Mouse (Mus musculus) right cerebral cortex, adult 2 months (tissue): ENCODE results near the gene Slc2a13.

Experiments
- DNase-seq, 2 experiments: peaks; one replicate each; pipeline ENCODE4 v3.0.0; 2021 to 2022; ENCODE audit warnings: low spot score in 2 of 2

The Slc2a13 gene

DNA sequence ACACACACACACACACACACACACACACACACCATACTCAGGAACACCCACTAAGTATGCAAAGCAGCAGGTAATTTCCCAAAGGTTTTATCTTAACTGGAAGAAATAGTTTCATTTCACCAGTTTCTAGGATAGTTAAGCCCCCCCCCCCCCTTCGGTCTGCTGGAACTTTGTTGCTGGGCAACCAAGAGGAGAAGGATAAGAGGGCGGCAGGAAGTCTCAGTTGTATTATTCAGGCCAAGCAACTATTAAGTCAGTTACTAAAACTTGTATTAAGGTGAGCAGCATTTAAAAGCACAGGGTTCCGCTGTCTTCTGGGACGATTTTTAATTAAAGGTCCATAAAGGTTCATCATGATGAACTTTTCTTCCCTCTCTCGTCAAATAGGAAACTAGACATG lies 198.6 kb downstream of the Slc2a13 start:
- no peak for DNase-seq

DNA sequence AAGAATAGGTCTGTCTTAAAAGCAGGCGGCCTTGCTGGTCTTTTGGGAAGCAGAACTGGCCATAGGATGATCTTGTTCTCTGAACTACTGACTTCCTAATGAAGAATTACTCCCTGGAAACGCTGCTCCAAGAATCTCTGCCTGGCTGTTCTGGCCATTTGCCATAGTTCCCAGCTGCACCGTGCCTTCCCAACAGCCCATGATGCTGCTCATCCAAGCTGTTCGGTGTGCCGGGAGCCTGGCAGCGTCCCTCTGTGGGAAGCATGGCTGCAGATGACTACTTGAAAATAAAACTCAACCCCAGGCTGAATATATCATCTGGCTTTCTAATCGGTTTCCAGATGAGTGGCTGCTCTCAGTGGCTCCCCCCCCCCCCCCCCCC lies 199.9 kb downstream of the Slc2a13 start:
- peak; percentile 73 for DNase-seq

DNA sequence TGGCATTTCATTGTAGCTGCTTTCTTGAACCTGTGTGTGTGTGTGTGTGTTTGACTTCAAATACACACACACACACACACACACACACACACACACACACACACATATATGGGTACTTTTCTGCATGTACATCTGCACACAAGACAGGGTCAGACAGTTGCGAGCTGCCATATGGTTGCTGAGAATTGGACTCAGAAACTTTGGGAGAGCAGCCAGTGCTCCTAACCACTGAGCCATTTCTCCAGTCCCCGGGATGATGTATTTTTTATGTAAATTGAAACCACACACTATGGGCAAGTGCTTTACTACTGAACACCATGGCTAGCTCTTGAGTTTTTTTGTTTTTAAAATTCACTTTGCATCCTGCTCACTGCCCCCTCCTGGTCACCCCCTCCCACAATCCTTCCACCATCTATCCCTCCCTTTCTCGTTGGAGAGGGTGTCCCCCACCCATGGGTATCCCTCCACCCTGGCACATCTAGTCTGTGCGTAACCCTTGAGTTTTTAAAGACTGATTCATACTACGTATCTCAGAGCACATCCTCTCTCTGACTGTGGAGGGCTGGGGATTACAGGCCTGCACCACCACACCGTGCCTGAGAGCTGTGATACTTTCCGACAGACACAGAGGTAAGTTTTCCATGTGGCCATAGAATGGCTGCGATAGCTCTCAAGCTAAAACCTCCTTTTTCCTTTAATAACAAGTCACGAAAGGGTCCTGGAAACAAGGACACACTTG lies 200.4 kb downstream of the Slc2a13 start:
- no peak for DNase-seq

DNA sequence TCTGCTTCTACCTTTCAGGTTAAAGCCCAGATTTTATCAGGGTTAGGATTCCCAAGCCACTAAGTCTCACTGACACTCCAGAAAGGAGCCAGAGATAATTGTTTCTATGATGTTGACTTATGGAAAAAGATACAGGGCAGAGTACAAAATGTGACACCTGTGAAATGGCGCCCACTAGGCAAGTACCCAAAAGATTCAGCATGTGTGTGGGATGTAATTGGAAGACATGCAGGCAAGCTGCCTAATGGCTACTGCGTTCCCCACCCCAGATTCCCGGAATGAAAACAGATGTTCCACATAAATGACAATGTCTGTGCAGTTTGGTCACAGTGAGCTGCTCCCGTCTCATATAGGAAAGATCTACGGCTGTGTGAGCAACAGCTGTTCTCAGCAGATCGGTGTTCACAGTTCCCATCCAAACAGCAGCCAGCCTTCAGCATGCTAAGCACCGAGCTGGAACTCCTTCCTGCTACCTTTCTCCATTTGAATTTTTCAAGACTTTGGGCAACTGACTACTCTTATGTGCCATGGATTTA lies 201.1 kb downstream of the Slc2a13 start:
- DNase-seq = peak in 1 of 2 experiments; percentile 32

DNA sequence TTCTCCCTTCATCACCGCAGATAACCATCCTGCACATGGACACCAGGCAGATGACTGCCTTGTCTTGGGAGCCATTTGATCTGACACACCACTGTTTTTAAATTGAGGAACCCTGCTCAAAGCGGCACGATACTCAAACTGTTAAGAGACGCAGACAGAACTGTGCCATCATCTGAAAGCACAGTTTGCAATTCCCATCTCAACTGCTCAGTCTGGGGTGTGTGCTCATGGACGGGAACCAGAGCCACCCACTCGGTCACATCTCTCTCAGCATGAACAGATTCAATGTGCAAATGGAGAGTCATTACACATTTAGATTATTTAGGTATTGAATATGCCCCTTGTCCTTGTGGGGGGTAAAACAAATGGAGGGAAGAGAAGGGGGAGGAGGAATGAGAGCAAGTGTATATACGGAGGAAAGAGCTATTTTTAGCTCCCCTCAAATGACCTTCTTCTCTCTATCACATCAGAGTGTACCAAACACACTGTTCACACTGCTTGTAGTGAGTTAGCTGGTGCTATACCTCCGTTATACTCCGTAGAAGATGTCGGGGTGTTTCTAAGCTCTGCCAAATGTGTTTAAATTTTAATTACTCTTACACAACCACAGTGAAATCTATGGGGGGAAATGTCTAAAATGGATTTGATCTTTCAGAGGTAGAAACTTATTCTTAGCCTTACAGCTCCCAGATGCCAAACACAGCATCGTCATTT lies 203.2 kb downstream of the Slc2a13 start:
- no peak for DNase-seq

DNA sequence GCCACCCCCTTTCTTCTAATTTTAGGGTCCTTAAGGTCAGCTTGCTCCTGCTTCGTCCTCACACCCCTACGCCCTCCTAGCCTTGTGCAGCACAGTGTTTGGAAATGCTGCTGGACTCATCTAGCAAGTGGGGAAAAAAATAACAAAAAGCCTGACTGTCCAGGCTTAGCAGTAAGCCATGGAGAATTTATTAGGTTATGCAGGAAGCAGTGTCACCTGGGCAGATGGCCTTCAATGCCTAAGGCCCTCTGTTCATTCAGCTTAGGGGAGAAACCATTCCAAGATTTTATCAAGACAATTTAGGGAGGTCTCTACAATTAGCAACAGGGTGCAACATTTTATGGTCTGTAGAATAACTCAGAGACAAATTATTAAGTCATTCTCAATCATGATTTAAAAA lies 212.6 kb downstream of the Slc2a13 start:
- DNase-seq = no peak

DNA sequence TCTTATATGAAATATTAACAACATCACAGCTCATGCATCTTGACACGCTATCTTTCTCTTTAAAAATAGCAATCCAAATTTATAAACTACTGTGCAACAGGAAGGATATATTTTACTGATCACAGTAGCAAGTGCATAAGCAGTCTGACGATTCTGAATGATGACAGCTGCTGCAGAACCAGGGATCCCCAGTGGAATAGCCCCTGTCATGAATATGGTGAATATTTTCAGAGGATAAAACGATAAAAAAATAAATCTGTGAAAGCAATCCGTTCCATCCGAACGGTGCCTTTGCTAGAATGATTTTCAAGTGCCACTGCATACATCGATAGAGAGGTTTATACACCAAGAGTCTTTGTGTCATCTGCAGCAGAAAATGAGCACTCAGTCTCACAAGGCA lies 222.1 kb downstream of the Slc2a13 start:
- no peak for DNase-seq

DNA sequence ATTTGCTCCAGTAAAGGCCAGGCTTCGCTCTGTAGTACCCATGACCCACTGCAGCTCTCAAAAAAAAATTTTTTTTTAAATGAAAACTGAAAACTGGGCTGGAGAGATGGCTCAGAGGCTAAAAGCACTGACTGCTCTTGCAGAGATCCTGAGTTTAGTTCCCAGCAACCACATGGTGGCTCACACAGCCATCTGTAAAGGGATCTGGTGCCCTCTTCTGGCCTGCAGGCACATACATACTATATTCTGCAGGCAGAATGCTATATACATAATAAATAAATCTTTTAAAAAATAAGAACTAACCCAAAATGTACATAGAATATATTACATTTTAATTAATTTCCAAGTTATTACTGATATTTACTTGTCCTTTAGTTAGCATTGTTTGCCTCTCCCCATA lies 234.7 kb downstream of the Slc2a13 start:
- no peak for DNase-seq

DNA sequence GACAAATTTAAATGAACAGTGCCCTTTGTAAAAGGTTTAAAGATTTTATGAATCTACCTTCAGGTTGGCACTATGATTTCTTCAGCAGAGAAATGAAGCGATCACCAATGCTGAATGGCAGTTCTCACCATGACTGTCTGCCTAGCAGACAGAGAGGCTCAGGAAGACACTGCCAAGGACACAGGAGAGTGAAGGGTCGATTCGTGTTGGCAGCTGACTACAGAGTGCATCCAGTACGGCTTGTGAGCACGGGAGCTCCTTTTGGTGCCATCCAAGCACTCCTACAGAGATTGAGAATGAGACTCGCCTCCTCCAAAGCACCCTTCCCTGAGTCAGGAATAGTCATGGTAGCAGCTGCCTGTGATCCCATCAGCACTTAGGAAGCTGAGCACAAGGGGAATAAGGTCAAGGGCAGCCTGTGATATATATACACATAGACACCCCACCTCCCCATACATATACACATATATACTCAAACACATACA lies 238.6 kb downstream of the Slc2a13 start:
- no peak for DNase-seq

DNA sequence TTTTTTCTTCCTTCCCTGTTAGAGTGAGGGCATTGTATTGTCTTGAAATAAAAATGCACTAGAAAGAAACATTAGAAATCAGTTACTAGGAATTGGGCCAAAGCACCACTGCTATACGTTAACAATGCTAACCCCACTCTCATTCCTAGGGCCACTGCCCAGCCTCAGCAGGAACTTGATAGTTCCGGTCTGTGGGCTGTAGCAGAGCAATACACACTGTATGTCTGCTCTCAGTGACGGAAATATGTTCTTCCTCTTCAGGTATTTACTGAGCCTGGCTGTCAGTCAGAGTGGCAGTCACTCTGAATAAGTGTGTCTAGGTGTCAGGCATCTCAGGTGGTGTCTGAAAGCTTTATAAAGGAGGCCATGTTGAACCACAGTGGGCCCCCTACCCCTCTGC lies 245.3 kb downstream of the Slc2a13 start:
- no peak for DNase-seq

DNA sequence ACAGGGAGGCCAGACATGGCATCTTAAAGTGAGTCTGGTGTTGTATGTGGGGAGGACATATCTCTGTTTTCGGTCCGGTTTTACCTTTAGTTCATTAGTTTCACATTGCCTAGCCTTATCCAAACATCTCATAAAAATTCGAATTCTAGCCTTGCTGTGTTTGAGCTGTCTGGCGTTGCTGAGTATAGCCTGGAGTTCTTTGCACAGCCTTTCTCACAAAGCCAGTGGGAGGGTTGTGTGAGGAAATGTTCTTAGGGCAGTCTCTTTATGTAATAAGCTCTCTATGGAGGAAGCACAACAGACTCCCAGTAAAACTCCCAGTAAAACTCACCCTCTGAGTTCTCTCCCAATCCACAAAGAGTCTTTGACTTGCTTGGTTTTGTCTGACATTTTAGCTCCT lies 246.0 kb downstream of the Slc2a13 start:
- DNase-seq = peak in 1 of 2 experiments; percentile 30

DNA sequence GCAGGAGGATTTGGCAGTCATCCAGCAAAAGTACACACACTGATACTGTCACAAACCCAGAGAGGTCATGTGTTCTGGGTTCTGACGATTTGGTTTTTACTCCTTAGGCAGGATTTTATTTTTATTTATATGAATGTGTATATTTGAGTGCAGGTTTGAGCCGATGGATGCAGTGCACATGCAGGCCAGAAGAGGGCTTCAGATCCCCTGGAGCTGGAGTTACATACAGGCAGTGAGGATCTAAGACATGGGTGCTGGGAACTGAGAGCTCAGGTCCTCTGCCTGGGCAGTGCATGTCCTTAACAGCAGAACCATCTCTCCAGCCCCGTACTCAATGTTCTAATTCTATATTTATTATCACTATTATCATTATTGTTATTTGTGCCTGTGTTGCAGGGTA lies 253.7 kb downstream of the Slc2a13 start:
- DNase-seq = no peak

DNA sequence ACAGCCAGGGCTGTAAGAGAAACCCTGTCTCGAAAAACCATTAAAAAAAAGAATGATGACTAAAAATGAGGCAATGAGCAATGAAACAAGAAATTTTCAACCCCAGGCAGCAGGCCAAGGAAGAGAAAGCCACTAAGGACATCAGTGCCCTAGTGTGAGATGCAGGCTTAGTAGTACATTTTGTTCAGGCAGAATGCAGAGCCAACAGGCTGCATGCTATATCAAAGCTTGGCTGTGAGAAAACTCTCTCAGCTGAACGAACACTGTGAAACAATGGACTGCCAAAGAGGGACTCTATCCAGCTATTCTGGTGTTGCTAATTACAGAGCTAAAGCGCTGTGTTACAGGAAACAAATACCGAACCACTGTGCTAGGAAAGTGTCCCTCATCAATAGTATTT lies 256.1 kb downstream of the Slc2a13 start:
- peak in 1 of 2 experiments; percentile 38 for DNase-seq

DNA sequence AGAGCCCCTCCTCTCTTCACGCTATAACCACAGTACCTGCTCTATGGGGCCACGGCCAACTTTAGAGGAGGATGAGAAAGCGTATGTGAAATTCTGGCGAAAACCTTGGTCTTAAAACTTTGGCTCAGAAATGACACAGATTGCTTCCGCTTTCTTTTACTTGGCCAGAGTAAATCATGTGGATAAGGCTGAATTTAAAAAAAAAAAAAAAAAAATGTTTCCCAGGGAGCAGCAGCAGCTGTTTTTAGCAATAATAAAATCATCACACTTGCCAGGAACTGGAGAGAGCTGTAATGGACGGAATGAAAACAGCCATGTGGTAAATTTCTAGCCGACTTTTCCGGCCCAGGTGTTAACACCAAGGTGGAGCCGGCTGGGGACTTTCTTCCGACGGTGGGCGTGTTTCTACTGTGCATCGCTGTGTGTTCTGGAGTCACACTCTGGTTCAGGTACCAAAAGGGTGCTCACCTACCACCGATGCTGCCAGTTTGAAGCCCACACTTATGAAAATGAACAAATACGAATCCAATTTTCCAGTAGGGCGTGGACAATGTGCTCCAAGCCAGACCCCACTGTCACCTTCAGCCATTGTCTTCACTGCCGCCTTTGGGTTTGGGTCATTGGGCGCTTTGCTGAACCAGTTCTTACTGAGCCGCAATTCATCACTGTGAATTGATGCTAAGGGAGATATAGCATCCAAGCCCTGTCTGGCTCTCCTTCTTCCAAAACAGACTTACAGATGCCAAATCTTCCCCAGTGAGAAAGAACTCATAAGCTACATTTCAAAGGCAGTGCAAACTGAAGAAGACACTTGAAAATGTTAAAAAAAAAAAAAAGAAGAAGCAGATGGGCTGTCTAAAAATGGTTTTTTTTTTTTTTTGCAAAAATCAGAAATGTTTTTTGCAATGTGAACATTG lies 258.4 kb downstream of the Slc2a13 start:
- DNase-seq = peak in 1 of 2 experiments; percentile 47

DNA sequence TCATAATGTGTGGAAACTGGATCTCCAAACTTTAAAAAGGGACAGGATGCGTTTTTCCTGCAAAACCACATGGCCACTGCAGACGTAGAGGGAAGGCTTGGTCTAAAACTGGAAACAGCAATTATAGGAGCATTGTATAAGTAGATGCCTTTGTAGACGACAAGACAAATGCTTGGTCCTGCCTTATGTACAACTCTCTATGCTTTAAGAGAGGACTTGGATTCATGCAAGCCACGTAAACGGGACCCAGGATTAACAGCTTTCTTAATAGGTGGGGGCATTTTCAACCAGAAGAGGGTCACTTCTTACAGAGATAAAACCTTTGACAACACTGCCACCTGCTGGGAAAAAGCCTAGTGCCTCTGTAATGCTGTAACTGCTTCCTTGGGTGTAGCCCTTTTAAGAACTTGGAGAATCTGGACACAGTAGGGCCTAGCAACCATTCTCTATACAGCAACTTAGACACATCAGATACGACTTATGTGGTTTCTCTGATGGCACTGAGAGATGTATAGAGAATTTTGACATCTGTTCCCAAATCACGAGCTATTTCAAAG lies 268.7 kb downstream of the Slc2a13 start:
- peak; percentile 55 to 66 for DNase-seq

DNA sequence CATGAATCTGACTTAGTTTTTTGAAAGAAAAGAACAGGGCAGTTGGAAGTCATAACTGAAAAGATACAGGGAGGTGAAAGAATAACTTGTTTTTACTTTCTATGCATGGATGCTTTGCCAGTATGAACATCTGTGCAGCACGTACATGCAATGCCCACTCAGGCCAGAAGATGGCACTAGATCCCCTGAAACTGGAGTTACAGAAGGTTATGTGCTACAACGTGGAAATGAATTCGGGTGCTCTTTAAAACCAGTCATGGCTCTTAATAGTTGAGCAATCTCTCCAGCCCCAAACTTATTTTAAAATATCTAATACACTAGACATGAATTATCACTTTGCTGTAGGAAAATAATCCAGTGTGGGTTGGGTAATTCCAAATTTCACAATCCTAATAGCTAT lies 271.7 kb downstream of the Slc2a13 start:
- peak; percentile 97 for DNase-seq

DNA sequence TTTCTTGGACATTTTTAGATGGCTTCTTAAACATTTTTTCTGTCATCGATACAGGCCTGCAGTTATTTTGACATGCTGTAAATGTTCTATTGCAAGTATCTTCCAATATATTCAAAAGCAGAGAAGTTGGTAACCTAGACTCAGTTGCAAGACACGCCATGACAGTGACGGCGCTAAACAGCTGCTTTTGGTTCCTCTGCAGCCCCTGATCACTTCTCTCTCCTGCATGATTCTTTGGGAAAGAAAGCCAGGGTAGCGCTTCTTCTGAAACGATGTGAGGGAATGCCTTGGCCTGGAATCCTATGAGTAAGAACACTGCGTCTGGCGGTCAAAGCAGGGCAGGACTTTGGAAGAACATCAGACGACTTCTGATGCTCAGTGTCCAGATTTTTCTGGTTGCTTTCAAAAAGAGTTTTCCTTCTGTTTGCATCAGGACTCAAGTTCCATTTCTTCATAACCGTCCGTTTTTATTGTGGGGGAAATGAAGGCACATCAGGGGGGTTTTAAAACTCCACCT lies 273.7 kb downstream of the Slc2a13 start:
- no peak for DNase-seq

DNA sequence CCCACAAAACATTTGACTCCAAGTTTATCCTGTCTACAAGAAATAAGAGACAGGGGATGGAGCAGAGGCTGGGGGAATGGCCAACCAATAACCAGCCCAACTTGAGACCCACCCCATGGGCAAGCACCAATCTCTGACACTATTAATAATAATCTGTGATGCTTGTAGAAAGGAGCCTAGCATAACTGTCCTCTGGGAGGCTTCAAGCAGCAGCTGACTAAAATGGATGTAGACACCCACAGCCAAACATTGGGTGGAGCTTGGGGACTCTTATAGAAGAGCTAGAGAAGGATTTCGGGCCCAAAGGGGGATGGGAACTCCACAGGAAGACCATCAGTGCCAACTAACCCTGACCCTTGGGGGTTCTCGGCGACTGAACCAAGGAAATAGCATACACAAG lies 289.6 kb downstream of the Slc2a13 start:
- no peak for DNase-seq

DNA sequence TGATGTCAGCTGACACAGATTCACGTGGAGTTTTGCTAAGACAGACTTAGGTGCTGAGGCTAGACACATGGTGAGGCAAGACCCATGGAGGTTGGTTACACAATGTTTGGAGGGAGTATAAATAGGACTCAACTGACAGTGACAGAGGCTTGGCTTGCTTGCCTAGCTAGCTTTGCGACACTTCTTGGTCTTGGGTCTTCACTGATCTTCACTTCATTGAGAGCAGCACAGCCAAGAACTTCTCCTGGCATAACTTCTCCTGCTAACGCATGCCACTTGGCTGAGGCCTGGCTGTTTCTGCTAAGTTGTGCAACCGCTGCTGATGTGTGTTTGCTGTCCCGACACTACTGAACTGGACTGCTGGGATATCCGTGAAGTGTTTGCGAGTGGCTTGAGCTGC lies 290.2 kb downstream of the Slc2a13 start:
- DNase-seq = no peak

DNA sequence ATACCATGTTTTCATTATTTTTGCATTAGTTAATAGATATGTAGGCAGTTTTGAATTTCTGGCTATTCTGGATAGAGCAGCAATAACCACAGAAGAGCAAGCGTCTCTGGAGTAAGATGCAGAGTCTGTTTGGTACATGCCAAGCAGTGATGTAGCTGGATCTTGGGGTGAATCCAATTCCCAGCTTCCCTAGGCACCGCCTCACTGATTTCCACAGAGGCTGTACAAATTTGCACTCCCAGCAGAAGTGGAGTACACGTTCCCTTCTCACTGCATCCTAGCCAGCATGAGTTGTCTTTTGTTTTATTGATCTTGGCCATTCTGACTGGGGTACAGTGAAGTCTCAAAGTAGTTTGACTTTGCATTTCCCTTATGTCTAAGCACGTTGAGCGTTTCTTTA lies 291.5 kb downstream of the Slc2a13 start:
- DNase-seq = no peak

DNA sequence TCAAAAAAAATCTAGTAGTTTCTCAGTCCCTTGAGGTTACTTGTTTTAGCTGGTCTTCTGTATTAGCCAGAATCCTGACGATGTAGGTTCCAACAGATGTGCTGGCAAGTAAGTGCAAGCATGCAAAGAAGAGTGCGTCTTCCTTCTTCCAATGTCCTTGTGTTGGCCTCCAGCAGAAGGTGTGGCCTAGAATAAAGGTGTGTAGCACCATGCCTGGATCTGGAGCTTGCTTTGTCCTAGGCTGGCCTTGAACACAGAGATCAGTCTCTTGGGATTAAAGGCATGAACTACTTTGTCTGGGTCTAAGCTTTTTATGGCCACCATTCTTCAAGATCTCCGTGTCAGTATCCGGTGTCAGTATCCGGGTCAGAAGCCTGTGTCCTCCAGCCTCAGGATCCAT lies 293.5 kb downstream of the Slc2a13 start:
- no peak for DNase-seq
